22 mouse cellular contexts compared by ENCODE assay signal in the genomic region with DNA sequence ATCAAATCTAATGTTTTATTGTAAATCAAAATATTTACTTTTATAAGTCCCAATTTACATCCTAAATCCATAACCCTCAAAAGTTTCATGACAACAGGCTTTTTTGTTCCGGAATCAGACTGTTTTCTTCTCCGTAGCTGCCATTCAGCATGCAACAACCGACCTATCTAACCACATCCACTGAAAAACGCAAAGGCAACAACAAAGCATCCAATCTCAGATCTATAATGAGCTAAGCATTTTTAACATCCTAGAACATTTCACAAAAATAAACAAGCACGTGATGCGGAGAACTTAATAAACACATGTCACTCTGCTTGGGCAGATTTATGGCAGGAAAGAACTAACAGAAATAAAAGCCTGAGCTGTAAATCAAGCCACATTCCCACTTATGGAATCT. TPM values are rescaled to one million over a fixed set of nuclear protein-coding genes. Genes with fewer than 3 reads are reported as not detected.
A peak's percentile ranks its signal among the peaks of the same experiment; 100 is the strongest.
DNase-seq lines count a peak whose midpoint lies in the region; ATAC-seq and TF ChIP-seq lines count a peak whose summit lies in the region.
"Had no signal": no experiment of that assay in that cellular context is flagged by ENCODE, and none has a peak within 500 bp of the region (broad histone marks: within the 10 kb centered on the region; RNA-seq: fewer than 3 reads in every experiment).

No protein-coding gene starts in this region.

- intact Hi-C loops in left cerebral cortex, adult 2 months (cut with DNase I): no loop called here
- intact Hi-C loops in left cerebral cortex, postnatal 4 days (cut with DNase I): no loop called here

- no peak overlapping the region for H3K4me3 ChIP-seq in left cerebral cortex, adult 2 months
- H3K4me3 ChIP-seq: embryonic facial prominence, embryonic 10.5 days; embryonic facial prominence, embryonic 13.5 days; erythroblast, embryonic 14.5 days; forebrain, embryonic 12.5 days; forebrain, embryonic 15.5 days; hindbrain, embryonic 12.5 days; hindbrain, embryonic 15.5 days; intestine, embryonic 15.5 days had no signal

- DNase-seq in left cerebral cortex, adult 2 months (ENCODE audit: extremely low spot score in 1 of 2, low spot score in 2 of 2): no peak
- no peak for DNase-seq in left cerebral cortex, postnatal 4 days
- no peak for DNase-seq in cerebellum, adult 8-10 months
- DNase-seq in gastrocnemius, postnatal 4 days (ENCODE audit: low spot score in 2 of 2): no peak
- DNase-seq: adrenal gland, adult 2 months; adrenal gland, postnatal 14 days; cerebellum, adult 11 months; cerebellum, adult 2 months; cerebellum, postnatal 10 days; cerebellum, postnatal 36 days; embryo, embryonic 11 days; gastrocnemius, postnatal 25 days had no signal

- ATAC-seq in CD4-positive, CD25-positive, alpha-beta regulatory T cell, adult 4 months: peak; percentile 73
- peak; percentile 36 for ATAC-seq in inflammation-experienced regulatory T-cells, adult 6 months
- ATAC-seq: forebrain, embryonic 15.5 days; intestine, embryonic 15.5 days had no signal

- 0 out of 2 replicates have a peak overlapping the region, but pooled peaks have one; percentile 8 for H3K27ac ChIP-seq in left cerebral cortex, adult 2 months
- H3K27ac ChIP-seq: embryonic facial prominence, embryonic 10.5 days; embryonic facial prominence, embryonic 13.5 days; forebrain, embryonic 12.5 days; forebrain, embryonic 15.5 days; hindbrain, embryonic 12.5 days; hindbrain, embryonic 15.5 days; intestine, embryonic 15.5 days had no signal

- no peak for TF ChIP-seq CTCF in left cerebral cortex, adult 2 months (IDR thresholded peaks at IDR 0.05)

RNA-seq across cellular contexts. Expression of gene Satb1, which starts 32.9 kb away (rescaled TPM):
- 100 to 1,000 TPM; 127 to 132 TPM for total RNA-seq in left cerebral cortex, adult 2 months (2021)
- 100 to 1,000 TPM; 168 to 200 TPM for total RNA-seq in left cerebral cortex, postnatal 4 days (2021)
- 10 to 100 TPM; 49.5 to 77.2 TPM for polyA plus RNA-seq in CD4-positive, CD25-positive, alpha-beta regulatory T cell, adult 4 months (2017; shearing (Covaris generic))
- 10 to 100 TPM; 17.0 to 63.3 (median 36.8) TPM for polyA plus RNA-seq in inflammation-experienced regulatory T-cells, adult 6 months (2017; shearing (Covaris generic))
- 10 to 100 TPM; 66.4 to 68.8 TPM for total RNA-seq in gastrocnemius, postnatal 4 days (2021)
